Mouse (Mus musculus): Measurements from ENCODE around the gene Tbrg4. TPM values are rescaled to one million over a fixed set of nuclear protein-coding genes. Genes with fewer than 3 reads are reported as not detected.
A peak's percentile ranks its signal among the peaks of the same experiment; 100 is the strongest.
"Not testable (repeated sequence)": the region's sequence is repeated elsewhere in the genome, so short reads cannot be mapped to it uniquely, and the experiment has no call there.

Gene Tbrg4
- total RNA-seq (2021): 100 to 1,000 TPM; 105 to 108 TPM

DNA sequence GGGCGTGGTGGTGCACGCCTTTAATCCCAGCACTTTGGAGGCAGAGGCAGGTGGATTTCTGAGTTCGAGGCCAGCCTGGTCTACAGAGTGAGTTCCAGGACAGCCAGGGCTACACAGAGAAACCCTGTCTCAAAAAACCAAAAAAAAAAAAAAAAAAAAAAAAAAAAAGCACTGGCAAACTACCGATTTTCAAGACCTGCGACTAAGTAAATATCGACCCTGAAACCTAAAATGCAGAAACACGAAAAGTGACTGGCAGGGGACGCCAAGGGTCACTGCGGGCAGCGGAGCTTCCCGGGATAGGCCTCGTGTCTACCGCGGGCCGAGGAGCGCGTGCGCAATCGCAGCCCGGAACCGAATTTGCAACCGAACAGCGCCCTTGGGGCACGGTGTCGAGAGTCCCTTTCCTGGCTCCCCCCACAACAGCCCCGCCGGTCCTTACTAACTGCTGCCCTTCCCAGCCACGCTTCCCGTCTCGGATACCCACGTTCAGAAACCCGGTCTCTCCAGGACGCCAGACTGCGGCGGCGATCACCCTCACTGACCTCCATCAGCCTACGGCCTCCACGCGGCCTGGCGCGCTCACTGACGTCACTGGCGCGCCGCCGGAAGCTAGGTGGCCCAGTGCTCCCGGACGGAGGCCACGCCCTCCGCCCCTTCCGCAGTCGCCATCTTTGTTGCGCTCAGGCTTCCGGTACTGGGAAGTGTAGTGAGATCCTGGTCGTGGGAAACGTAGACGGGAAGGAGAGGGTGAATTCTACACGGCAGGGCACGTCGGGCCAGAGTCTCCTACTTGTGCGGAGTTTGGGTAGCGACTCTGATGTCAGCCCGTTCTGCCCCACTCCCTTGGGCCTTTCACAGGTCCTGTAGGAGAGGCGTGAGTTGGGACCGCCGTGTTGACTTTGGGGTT, at the start of gene Tbrg4:
Tbrg4 (minus strand) TSS at position 590 of the 910 bp plus-strand sequence.
- peak; percentile 94 for DNase-seq

GRCm38 (mm10) chr11:6675402-6675801, 49.5 kb upstream of the Tbrg4 start:
- DNase-seq: peak; percentile 20

- DNase-seq: no peak
Measured at GRCm38 (mm10) chr11:6674701-6675100, 48.8 kb upstream of the Tbrg4 start.

- DNase-seq: no peak
Measured at GRCm38 (mm10) chr11:6670826-6671225, 45.0 kb upstream of the Tbrg4 start.

- DNase-seq: no peak
Measured at GRCm38 (mm10) chr11:6670044-6670443, 44.2 kb upstream of the Tbrg4 start.

DNA sequence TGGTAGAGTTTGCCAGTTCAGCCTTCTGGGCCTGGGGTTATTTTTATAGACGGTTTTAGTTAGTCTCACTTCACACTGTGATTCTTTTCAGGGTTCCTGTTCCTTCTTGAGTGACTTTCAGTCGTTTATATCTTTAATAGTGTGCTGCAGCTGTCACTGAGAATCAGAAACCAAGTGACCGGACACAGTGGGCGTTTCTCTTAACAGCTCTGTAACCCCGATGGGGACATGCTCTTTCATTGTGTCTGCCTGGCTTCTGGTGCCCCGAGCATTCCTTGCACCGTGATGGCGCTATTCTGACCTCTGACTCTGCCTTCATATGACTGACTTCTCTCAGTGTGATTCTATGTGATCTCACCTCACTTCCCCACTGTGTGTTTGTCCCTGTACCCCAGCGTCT, 43.2 kb upstream of the Tbrg4 start:
- DNase-seq: no peak

- DNase-seq: no peak
Measured at GRCm38 (mm10) chr11:6666634-6667033, 40.8 kb upstream of the Tbrg4 start.

GRCm38 (mm10) chr11:6661206-6661605, 35.3 kb upstream of the Tbrg4 start:
- DNase-seq: no peak

DNA sequence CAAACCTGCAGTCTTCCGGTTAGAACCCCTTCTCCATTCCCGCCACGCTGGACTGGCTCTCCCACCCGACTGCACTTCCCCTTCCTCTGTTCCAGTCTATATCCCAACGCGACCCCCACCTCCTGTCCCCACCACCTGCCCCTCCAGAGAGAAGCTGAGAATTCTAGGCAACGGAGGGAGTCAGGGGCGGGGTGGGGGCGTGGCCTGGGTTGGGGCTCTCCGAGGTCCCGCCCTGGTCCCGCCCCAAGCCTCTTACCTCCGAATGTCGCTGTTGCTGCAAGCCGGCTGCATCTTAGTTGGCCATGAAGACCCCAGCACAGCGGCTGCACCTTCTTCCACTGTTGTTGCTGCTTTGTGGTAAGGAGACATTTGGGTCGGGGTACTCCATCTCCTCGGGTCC, 32.4 kb upstream of the Tbrg4 start, which contains the start of gene Ramp3:
Ramp3 (plus strand) TSS at position 251 of the 400 bp plus-strand sequence.
- peak; percentile 16 for DNase-seq

DNA sequence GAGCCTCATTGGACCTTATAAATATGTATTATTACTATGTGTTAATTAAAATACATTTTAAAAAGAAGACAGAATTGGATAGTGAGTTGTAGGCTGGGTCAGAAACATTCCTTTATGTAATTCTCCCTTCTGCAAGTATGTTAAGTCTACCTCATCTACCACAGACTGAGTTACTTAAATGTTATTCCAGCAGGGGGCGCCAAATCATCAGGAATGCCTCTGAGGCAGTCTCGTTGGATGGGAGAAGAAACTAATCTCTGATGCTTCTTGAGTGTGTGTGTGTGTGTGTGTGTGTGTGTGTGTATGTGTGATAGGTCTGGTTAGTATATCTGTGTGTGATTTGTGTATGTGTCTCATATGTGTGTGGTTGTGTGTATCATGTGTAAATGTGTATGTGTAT, 29.0 kb upstream of the Tbrg4 start:
- peak; percentile 88 for DNase-seq

- DNase-seq: not testable (repeated sequence)
Measured at GRCm38 (mm10) chr11:6652978-6653377, 27.1 kb upstream of the Tbrg4 start.

GRCm38 (mm10) chr11:6650519-6650918, 24.7 kb upstream of the Tbrg4 start:
- no peak for DNase-seq

GRCm38 (mm10) chr11:6647831-6648724, 22.2 kb upstream of the Tbrg4 start:
- no peak for DNase-seq

GRCm38 (mm10) chr11:6644566-6644965, 18.7 kb upstream of the Tbrg4 start:
- no peak for DNase-seq

DNA sequence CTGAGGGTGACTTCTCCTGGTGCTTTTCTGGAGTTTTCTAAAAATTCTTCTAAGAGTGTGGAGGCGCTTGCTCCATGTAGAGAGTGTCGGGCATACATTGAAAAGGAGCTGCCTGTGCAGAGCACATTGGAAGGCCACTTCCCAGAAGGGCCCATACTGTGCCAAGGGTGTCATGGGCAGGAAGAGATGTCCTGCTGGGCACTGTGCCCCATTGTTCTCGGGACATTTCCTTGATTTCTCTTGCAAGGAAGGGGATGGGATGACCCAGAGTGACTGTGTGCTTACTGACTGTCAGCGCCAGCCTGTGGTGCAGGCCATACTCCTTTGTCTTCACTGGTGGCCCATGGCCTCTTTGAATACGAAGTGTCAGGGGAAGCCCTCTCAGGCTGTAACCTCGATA, 13.2 kb upstream of the Tbrg4 start:
- no peak for DNase-seq

DNA sequence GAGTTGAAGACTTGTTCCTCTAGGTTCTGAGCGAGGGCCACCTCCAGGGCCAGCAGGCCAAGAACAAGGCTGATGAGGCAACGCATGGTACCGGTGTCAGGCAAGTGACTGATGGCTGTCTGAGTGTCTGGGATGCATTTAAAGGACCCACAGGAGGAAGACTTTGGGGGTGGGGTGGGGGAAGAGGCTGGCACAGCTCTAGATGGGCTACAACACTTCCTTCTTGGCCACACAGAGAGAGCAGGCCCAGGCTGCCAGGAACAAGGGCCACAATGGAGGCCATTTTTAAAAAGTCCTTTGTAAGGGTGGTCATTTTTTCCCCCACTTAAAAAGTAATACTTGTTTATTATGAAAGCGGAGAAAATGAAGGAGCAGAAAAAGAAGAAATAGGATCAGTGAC, 12.7 kb upstream of the Tbrg4 start, which contains the start of gene Wap:
Wap (minus strand) TSS at position 101 of the 400 bp plus-strand sequence.
- DNase-seq: no peak

- no peak for DNase-seq
Measured at GRCm38 (mm10) chr11:6636150-6636549, 10.3 kb upstream of the Tbrg4 start.

GRCm38 (mm10) chr11:6629655-6630054, 3.8 kb upstream of the Tbrg4 start:
- DNase-seq: no peak

GRCm38 (mm10) chr11:6628568-6628967, 2.7 kb upstream of the Tbrg4 start:
- peak; percentile 65 for DNase-seq

DNA sequence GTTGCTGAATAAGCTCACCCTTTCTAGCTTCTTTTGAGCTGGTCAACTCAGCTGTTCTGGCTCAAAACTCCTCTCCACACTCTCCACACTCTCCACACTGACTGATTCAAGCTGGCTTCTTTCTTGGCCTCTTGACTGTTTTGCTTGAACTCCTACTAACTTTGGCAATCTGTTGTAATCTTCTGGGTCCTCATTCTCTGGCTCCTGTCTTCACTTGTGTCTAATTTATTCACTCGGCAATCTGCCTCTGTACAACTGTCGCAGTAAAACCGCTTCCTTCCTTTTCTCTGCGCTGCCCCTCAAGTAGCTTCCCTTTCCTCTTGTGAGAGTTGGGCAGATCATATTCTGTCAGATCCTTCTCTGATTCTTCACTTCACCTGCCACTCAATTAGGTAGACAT, 1.9 kb upstream of the Tbrg4 start:
- DNase-seq: no peak

DNA sequence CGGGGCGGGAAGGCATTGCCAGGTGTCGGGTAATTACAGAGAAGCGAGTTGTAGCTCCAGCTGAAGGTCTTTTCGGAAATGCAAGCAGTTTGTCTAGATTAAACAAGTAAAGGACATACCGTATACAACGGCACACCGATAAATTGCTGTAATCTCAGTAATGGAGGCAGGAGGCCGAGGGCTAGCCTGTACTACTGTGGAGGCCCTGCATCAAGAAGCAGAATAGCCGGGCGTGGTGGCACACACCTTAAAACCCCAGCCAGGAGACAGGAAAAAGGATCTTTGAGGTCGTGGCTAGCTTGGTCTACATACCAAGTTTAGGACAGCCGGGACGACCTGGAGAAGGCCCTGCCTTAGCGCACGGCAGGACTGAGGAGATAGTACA, 513 bp upstream of the Tbrg4 start:
- DNase-seq: no peak

GRCm38 (mm10) chr11:6624619-6625382, 1.1 kb downstream of the Tbrg4 start:
- DNase-seq: no peak

All from heart, postnatal 4 days (tissue).